ENCODE assay signal across 13 mouse cellular contexts in genomic region chr8:91528967-91529366, GRCm38 (mm10).
DNase-seq lines count a peak whose midpoint lies in the region; ATAC-seq and TF ChIP-seq lines count a peak whose summit lies in the region.
"Had no signal": no experiment of that assay in that cellular context is flagged by ENCODE, and none has a peak within 500 bp of the region (broad histone marks: within the 10 kb centered on the region; RNA-seq: fewer than 3 reads in every experiment).

No protein-coding gene starts in this region.

- no peaks in the 10 kb centered on the region; the same call in 1 of the 2 replicates for H3K79me2 ChIP-seq in liver, adult 2 months (ENCODE audit: control insufficient read depth, insufficient read depth, low read length)

- peaks cover 15% of the 10 kb centered on the region for H3K4me1 ChIP-seq in liver, adult 2 months (ENCODE audit: control insufficient read depth, insufficient read depth, low read length)
- peaks cover 11% of the 10 kb centered on the region; the same call in 1 of the 2 replicates for H3K4me1 ChIP-seq in liver, embryonic 11.5 days (replicated peaks; ENCODE audit: control insufficient read depth, insufficient read depth, low read length)

- no peaks in the 10 kb centered on the region for H3K27me3 ChIP-seq in liver, adult 2 months (ENCODE audit: control insufficient read depth, insufficient read depth, low read length)
- no peaks in the 10 kb centered on the region; the same call in 1 of the 2 replicates for H3K27me3 ChIP-seq in liver, embryonic 11.5 days (replicated peaks; ENCODE audit: control insufficient read depth, insufficient read depth, low read length)
- H3K27me3 ChIP-seq: CH12.LX; lung, embryonic 15.5 days had no signal

- intact Hi-C loops in left cerebral cortex, postnatal 4 days (cut with DNase I) = no loop called here

- peak overlapping the region; percentile 69 for H3K27ac ChIP-seq in liver, adult 2 months (replicated peaks; ENCODE audit: insufficient read depth, low read depth, low read length)
- no peak overlapping the region for H3K27ac ChIP-seq in liver, embryonic 11.5 days (ENCODE audit: low read depth, low read length)
- H3K27ac ChIP-seq: limb, embryonic 10.5 days; lung, embryonic 15.5 days; midbrain, embryonic 13.5 days; neural tube, embryonic 12.5 days had no signal

- TF ChIP-seq CTCF in liver, adult 2 months (IDR thresholded peaks at IDR 0.05; ENCODE audit: low read depth, low read length) = no peak

- no peak overlapping the region for H3K4me2 ChIP-seq in liver, embryonic 11.5 days
- H3K4me2 ChIP-seq: lung, embryonic 15.5 days; midbrain, embryonic 13.5 days; neural tube, embryonic 12.5 days had no signal

- no peak for TF ChIP-seq POLR2A in liver, adult 2 months (IDR thresholded peaks at IDR 0.05; ENCODE audit: extremely low read depth, insufficient read depth, low read length)

- no peaks in the 10 kb centered on the region for H3K9me3 ChIP-seq in liver, embryonic 11.5 days (ENCODE audit: control insufficient read depth, low read length)
- H3K9me3 ChIP-seq: limb, embryonic 10.5 days; lung, embryonic 15.5 days; midbrain, embryonic 13.5 days; neural tube, embryonic 12.5 days had no signal

- no peak for ATAC-seq in liver, embryonic 11.5 days (replicated peaks; ENCODE audit: low FRiP score)
- ATAC-seq: midbrain, embryonic 13.5 days had no signal

- peak; percentile 20 to 55 for DNase-seq in kidney, adult 8-10 months
- DNase-seq in kidney, adult 18-20 months = no peak
- DNase-seq in liver, adult 2 months (ENCODE audit: extremely low read depth, low read depth, low spot score) = peak; percentile 45
- DNase-seq in liver, embryonic 11.5 days (ENCODE audit: low spot score) = no peak
- DNase-seq in brain, adult 2 months (ENCODE audit: low read depth, low spot score) = peak; percentile 39
- peak; percentile 43 for DNase-seq in left cerebral cortex, postnatal 4 days
- DNase-seq in urinary bladder, adult 2 months (ENCODE audit: low spot score) = no peak
- DNase-seq: adrenal gland, postnatal 36 days had no signal

- H3K36me3 ChIP-seq in liver, adult 2 months (ENCODE audit: control insufficient read depth, insufficient read depth, low read length) = no peaks in the 10 kb centered on the region; the same call in none of the 2 replicates
- H3K36me3 ChIP-seq in liver, embryonic 11.5 days (ENCODE audit: control insufficient read depth, insufficient read depth, low read length) = no peaks in the 10 kb centered on the region
- H3K36me3 ChIP-seq: limb, embryonic 10.5 days; lung, embryonic 15.5 days; midbrain, embryonic 13.5 days; neural tube, embryonic 12.5 days had no signal

- peak overlapping the region; percentile 44; the same call in 1 of the 2 replicates for H3K9ac ChIP-seq in liver, adult 2 months (ENCODE audit: low read depth, low read length)
- H3K9ac ChIP-seq in liver, embryonic 11.5 days (ENCODE audit: low read depth, low read length) = no peak overlapping the region
- H3K9ac ChIP-seq: lung, embryonic 15.5 days; midbrain, embryonic 13.5 days; neural tube, embryonic 12.5 days had no signal

- H3K4me3 ChIP-seq in liver, adult 2 months (ENCODE audit: insufficient read depth, low read depth, low read length) = no peak overlapping the region
- no peak overlapping the region for H3K4me3 ChIP-seq in liver, embryonic 11.5 days (ENCODE audit: low read depth, low read length)
- H3K4me3 ChIP-seq: limb, embryonic 10.5 days; lung, embryonic 15.5 days; midbrain, embryonic 13.5 days; neural tube, embryonic 12.5 days had no signal

- 48% methylated on average over 2 of the region's 2 CpGs for WGBS in liver, adult 2 months
- 78% methylated on average over 2 of the region's 2 CpGs for WGBS in liver, embryonic 11.5 days

Comparison
In these comparisons a context has a peak if more than half of its experiments do, and no peak if none do; other contexts are left out.
1. DNase-seq: peak in kidney, adult 8-10 months (2 of 2), liver, adult 2 months (single experiment), brain, adult 2 months (single experiment) and left cerebral cortex, postnatal 4 days (single experiment); none in kidney, adult 18-20 months (single experiment), liver, embryonic 11.5 days (single experiment) and urinary bladder, adult 2 months (single experiment).